Comparison of ENCODE assay signal across 9 mouse cellular contexts in the genomic region with DNA sequence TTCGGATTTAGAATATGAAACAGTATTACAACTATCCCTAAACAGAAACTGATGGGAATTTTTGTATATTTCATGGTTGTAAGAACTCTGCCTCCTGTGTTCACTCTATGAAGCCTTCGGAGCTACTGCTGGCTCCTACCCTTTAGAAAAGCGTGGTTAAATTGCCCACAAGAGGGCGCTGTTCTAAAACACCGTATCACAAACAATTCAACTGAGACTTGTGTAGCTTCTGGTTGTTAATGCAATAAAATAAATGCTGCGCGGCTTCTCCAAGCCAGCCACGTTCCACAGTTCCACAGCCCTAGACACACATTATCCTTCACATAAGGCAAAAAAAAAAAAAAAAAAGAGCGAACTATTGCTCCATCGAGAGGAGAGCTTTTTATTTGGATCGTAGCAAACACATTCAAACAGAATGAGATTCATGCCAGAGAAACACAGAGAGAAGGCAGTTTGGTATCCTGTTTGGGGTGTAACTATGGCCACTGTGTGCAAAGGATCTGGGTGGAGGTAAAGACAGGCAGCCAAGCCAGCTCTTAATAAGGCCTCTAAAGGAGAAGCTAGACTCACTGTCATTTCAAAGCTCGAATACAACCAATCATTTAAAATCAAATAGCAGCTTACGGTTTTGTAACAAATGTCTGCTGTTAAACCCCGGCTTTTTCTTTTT. TPM values are rescaled to one million over a fixed set of nuclear protein-coding genes. Genes with fewer than 3 reads are reported as not detected.
DNase-seq lines count a peak whose midpoint lies in the region; ATAC-seq lines count a peak whose summit lies in the region.
"Had no signal": no experiment of that assay in that cellular context is flagged by ENCODE, and none has a peak within 500 bp of the region (broad histone marks: within the 10 kb centered on the region; RNA-seq: fewer than 3 reads in every experiment).

No protein-coding gene starts in this region.

- H3K4me3 ChIP-seq in intestine, embryonic 16.5 days (ENCODE audit: low read length) = peak overlapping the region; percentile 32; the same call in 1 of the 2 replicates

- WGBS in intestine, embryonic 16.5 days = 21% methylated on average over 14 of the region's 14 CpGs

- H3K4me2 ChIP-seq in intestine, embryonic 16.5 days (ENCODE audit: low read depth, low read length) = peak overlapping the region; percentile 52

- DNase-seq in ovary, adult 18-20 months (ENCODE audit: low spot score) = peak; percentile 24
- no peak for DNase-seq in ovary, postnatal 10 days (ENCODE audit: low spot score)
- DNase-seq in gastrocnemius, postnatal 14 days = peak; percentile 50
- peak; percentile 89 to 91 for DNase-seq in left cerebral cortex, postnatal 14 days (ENCODE audit: low spot score in 2 of 2)
- peak; percentile 53 to 67 for DNase-seq in right cerebral cortex, postnatal 36 days (ENCODE audit: low spot score in 2 of 2)

- no peaks in the 10 kb centered on the region for H3K27me3 ChIP-seq in intestine, embryonic 16.5 days (replicated peaks; ENCODE audit: control insufficient read depth, insufficient read depth, low read length)

- no peak overlapping the region for H3K9ac ChIP-seq in intestine, embryonic 16.5 days (ENCODE audit: low read depth, low read length)

- no peaks in the 10 kb centered on the region for H3K9me3 ChIP-seq in intestine, embryonic 16.5 days (ENCODE audit: control insufficient read depth, low read length)
- H3K9me3 ChIP-seq: G1E had no signal

- H3K36me3 ChIP-seq in intestine, embryonic 16.5 days (ENCODE audit: control insufficient read depth, insufficient read depth, low read length) = no peaks in the 10 kb centered on the region
- H3K36me3 ChIP-seq: G1E had no signal

- no peaks in the 10 kb centered on the region for H3K4me1 ChIP-seq in intestine, embryonic 16.5 days (ENCODE audit: control insufficient read depth, insufficient read depth, low read length)

- intact Hi-C loops in gastrocnemius, postnatal 14 days (cut with DNase I; ENCODE audit: low total_unique reads) = loop anchor here (5.0 kb wide), 1 partner anchor 150 kb away; no protein-coding TSS in a partner anchor
- intact Hi-C loops in left cerebral cortex, postnatal 14 days (cut with DNase I) = loop anchor here (2.0 to 5.0 kb wide), 3 partner anchors 70 to 454 kb away; partner anchors contain the start of gene Rnf13

- ATAC-seq in common myeloid progenitor, adult 5-6 weeks (replicated peaks; ENCODE audit: low read depth, poor library complexity, severe bottlenecking) = peak; percentile 90
- peak; percentile 71 for ATAC-seq in intestine, embryonic 16.5 days
- peak; percentile 83 for ATAC-seq in megakaryocyte-erythroid progenitor cell, adult 5-6 weeks (replicated peaks; ENCODE audit: low FRiP score, low TSS enrichment, poor library complexity, severe bottlenecking)

- H3K27ac ChIP-seq in intestine, embryonic 16.5 days (ENCODE audit: low read length) = no peak overlapping the region

RNA-seq across cellular contexts. Expression of gene Commd2, which starts 15.7 kb away (rescaled TPM):
- total RNA-seq in common myeloid progenitor, adult 5-6 weeks (2017) = 17.9 and 24.4 TPM in 2 replicates
- total RNA-seq in gastrocnemius, postnatal 14 days (2021) = 10 to 100 TPM; 11.0 to 12.3 TPM
- polyA plus RNA-seq in intestine, embryonic 16.5 days (2015; fragmentation: Nextera tagmentation; extraction: Ambion mirVana) = 59.9 and 69.6 TPM in 2 replicates
- total RNA-seq in left cerebral cortex, postnatal 14 days (2021) = 10 to 100 TPM; 16.5 to 21.4 TPM
- total RNA-seq in megakaryocyte-erythroid progenitor cell, adult 5-6 weeks (2014; fragmentation: Nextera tagmentation) = 25.8 and 45.8 TPM in 2 replicates
- 14.6 and 14.9 TPM in 2 replicates for total RNA-seq in megakaryocyte-erythroid progenitor cell, adult 5-6 weeks (2017)

RNA-seq across cellular contexts. Expression of gene Ankub1, which starts 25.4 kb away (rescaled TPM):
- not detected in 2 replicates for total RNA-seq in common myeloid progenitor, adult 5-6 weeks (2017)
- total RNA-seq in gastrocnemius, postnatal 14 days (2021) = not detected
- not detected in 2 replicates for polyA plus RNA-seq in intestine, embryonic 16.5 days (2015; fragmentation: Nextera tagmentation; extraction: Ambion mirVana)
- under 1 TPM; 0.26 to 0.51 TPM for total RNA-seq in left cerebral cortex, postnatal 14 days (2021)
- total RNA-seq in megakaryocyte-erythroid progenitor cell, adult 5-6 weeks (2014; fragmentation: Nextera tagmentation) = not detected in 2 replicates
- not detected in 2 replicates for total RNA-seq in megakaryocyte-erythroid progenitor cell, adult 5-6 weeks (2017)
- polyA plus RNA-seq: G1E had no signal
